Mouse (Mus musculus) cerebellum, postnatal 4 days (tissue): ENCODE data around the gene Arih2.

Source experiments
- DNase-seq, 2 experiments: peaks; one replicate each; pipeline ENCODE4 v3.0.0; 2022; ENCODE audit warnings: low spot score in 2 of 2, mixed read lengths in 1 of 2

Arih2 gene

DNA sequence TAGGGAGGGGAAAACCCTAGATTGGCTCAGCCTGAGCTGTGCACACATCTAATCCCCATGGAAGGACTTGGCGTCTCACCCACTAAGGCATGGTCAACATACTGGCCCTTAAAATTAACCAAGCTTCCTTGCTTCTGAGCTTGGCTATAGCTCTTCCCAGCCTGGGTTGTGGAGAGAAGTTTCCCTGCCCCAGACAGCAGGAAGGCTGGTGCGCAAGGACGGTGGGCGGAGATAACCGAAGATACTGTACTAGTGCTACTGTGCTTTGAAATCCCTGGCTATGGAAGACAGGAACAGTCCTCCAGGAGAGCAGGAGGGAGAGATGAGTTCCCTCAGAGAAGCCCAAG, 69.9 kb downstream of the Arih2 start:
- DNase-seq = no peak

DNA sequence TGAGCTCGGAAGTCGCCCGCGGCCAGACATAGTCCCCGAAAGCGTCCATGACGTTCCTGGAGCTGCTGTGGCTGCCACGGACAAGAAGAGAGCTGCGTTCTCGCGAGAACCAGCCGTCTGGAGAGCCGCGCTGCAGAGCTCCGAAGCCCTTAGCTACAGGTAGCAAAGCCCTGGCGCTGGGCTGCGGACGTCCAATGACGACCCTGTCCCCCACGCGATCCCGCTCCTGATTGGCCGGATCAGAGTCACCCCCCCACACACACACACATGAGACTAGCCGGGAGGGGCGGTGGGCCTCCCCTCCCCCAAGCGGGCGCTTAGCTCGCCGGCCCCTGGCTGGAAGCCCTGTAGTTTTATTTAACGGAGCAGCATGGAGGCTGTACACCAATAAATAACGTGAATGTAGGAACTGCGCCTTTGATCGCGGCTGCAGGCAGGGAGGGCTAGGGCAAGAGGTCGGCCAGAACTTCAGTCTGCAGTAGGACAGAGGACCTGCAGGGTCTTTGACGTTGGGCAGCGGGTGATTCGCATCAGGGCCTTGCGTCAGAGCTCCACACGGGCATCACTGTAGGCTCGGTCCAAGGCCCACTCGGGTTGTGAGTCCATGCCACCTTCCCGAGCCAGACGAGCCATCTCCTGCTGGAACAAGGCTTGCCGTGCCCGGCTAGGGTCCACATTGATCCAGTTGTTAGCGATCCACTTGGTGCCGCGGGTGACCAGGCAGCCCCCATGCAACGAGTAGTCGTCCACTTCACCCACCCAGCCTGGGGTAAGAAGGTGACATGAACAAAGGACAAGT, 70.4 kb downstream of the Arih2 start, which contains the start of gene Wdr6:
Gene Wdr6 (minus strand): TSS at position 195 of the 799 bp plus-strand sequence.
- peak; percentile 88 to 92 for DNase-seq

DNA sequence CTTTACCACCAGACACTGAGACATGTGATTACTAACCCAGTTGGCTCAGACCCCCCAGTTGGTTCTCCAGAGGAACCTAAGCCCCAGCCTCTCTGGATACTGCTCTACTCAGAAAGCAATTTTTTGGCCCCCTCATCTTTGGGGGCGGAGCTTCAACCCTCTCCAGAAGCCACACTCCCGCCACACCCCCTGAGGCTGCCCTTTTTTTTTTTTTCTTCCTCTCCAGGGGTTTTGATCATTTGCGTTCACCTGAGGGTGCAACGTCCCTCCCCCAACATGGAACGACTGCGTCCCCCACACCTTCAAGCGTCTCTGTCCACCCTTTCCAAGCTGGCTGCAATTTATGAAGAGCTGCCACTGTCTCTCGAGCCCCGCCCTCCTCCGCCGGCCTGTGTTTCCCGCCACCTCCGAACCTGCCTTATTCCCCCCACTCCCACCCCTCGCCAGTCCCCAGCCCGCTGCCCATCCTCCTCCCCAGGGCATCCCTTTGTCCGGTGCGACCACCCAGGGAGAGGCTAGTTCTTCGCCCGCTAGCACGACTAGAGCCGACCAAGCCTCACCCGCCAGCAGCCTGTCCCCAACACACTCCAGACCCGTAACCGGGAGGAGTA, 71.1 kb downstream of the Arih2 start:
- DNase-seq = peak in 1 of 2 experiments; percentile 61

DNA sequence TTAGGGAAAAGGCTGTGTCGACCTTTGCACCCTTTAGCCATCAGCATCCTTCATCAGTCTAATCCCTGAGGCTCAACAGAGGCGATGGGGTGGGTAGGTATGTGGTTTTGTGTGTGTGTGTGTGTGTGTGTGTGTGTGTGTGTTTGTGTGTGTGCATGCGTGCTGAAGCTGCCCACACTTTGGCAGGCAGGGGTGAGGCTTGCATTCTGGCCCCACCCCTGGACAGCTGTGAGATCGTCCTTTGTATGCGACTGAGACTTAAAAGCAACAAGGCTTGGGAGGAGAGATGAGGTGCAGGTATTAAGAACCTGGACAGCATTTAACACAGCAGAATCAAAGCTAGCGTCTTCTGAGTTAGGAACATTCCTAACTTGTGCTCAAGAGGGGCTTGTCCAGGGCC, 72.2 kb downstream of the Arih2 start:
- no peak for DNase-seq

DNA sequence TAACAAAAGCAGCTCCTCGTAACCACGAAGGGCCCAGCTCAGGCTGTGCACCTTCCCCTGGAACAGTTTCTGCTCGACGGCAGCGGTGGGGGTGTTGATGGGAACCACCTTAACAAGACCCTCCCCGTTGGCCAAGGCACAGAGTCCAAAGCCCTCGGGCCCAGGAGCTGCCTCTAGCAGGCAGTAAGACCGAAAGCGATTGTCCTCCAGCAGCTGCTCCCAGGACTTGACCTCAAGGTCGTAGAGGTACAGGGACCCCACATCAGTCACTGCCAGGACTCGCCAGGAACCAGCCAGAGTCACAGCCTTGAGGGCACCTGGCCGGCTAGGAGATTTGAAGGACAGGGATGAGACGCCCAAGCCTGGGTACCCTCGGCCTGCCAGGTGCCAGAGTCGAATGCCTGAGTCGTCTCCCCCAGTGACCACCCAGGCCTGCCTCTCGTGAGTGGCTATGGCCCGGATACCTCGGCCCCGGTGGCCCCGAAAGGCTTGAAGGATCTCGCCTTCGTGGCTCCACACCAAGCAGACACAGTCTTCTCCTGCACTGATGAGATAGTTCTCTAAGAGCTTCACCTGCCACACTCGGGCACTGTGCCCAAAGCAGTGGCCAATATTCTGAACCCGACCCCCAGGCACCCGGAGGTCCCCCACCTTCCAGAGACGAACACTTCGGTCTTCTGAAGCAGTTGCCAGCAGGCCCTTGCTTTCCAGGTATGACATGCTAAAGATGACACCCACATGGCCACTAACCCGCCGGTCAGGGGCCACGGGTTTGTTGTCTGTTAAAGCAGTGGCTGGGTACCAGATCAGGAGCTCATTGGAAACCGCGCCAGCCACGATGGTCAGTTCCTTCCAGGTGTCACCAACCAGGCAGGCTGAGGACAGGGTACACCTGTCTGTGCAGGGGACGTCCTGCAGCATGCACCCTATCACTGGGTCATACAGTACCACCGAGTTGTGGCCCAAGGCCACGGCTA, 73.6 kb downstream of the Arih2 start:
- DNase-seq = no peak

DNA sequence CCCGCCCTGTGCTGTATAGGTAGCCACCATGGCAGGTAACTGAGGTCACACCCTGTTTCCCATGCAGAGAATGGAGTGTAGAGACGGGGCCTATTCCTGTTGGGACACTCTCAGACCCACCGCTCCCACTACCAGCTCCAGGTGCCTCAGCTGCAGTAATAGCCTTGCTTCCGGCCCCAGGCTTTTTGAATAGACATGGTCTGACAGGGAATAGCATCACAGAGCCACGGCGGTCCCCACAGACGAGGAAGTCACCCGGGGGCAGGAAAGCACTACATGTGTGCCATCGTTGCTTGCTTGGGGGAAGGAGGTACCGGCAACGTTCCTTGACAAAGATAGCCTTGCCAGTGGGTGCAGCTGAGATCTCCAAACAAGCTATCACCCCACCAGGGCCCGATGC, 74.3 kb downstream of the Arih2 start:
- DNase-seq = no peak

DNA sequence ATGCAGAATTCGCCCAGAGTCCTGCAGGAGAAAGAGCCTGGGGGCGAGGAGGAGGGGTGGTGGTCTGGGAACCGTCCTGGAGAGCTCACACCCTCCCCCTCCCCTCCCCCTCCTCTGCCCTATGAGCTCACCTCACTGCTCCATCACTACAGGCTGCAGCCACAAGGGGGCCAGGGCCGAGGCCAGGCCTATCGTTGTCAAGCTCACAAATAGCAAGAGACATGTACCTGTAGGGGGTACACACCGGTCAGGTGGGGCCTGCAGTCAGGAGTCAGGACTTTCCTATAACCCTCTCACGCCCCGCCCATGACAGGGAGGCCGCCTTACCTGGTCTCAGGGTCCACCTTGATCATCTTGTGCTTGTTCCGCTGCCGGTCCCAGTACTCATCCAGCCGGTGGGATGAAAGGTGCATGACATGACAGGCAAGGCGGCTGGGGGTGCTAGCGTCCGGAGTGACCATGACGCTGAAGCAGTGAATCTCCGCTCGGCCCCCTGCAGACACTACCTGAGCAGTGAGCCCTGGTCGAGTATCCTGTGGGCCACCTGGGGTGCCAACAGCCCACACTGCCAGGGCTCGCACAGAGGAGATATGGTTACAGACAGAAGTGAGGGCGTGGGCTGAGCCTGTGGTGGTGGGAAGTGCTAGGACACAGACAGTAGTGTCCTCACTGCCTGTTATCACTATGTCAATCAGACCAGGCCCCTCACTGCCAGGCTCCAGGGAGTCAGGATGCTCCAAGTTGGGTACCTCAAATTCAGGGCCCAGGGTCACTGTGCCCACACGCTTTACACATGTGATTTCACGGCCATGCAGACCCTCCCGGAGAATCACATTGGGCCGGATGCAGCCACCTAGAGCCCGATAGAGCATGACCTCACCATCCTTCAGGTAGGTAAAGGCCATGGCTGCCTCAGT, 75.2 kb downstream of the Arih2 start:
- peak in 1 of 2 experiments; percentile 80 for DNase-seq

DNA sequence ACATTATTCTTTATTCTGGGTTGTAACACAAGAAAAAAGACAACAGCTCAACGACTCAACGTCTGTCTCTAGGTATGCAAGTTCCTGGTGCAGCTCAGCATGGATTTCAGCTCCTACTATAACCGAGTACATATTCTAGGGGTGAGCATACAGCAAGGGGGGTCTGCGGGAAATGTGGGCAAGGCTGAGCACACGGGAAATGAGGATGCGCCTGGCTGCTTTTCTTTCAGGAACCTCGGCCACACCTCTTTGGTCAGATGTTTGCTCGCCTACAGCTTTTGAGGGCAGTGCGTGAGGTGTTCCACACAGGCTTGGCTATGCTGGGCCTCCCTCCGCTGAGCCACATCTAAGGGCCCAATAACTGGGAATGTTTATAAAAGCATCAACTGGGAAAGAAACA, 76.9 kb downstream of the Arih2 start:
- no peak for DNase-seq

DNA sequence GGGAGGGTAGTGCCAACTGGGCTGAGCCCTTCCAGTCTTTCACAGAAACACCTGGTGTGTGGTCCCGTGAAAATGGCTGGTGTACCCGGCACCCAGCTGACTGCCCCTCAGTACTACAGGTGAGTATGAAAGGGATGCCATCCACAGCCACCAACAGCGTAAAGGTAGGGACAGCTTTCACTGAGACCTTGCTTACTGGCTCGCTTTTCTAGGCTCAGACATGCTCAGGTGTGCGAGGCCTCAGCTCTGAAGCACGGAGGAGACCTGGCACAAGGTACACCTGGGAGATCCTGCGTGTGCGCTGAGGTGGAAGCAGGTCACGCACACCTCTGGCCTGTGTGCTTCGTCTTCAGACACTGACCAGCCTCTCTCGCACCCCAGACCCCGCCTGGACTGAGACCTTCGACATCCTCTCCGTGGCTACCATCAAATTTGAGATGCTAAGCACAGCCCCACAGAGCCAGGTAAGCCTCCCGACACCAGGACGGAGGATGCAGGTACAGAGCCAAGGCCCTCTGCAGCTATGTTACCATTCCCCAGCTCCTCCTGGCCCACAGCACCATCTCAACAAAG, 77.7 kb downstream of the Arih2 start:
- DNase-seq = no peak

DNA sequence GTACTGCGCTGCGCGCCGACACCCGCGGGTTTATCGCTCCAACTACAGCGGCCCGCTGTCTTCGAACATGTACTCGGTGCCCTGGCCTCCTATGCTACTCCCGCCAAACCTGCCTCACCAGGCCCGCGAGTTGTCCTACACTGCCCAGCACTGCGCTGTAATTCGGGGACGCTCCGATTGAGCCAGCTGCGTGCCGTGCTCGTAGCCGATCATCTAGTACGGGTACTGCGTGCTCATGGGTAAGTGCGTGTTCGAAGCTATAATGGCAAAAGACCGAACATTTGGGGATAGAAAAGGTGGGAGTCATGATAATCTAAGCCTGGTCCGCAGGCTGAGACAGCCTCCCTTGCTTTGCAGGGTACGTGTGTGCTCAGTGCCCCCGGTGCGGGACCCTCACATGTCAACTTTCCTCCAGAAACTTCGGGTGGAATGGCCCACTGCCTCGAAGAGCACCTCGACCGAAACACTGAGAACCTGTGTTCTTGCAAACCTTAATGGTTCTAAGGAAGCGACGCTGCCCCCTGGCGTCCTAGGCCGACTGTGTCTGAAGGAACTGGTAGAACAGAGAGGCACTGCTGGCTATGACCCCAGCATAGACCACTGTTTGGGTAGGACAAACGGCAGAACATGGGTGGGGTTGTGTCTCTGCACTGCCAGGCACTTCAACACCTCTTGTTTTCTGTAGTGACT, 78.8 kb downstream of the Arih2 start:
- DNase-seq = peak; percentile 65 to 78

DNA sequence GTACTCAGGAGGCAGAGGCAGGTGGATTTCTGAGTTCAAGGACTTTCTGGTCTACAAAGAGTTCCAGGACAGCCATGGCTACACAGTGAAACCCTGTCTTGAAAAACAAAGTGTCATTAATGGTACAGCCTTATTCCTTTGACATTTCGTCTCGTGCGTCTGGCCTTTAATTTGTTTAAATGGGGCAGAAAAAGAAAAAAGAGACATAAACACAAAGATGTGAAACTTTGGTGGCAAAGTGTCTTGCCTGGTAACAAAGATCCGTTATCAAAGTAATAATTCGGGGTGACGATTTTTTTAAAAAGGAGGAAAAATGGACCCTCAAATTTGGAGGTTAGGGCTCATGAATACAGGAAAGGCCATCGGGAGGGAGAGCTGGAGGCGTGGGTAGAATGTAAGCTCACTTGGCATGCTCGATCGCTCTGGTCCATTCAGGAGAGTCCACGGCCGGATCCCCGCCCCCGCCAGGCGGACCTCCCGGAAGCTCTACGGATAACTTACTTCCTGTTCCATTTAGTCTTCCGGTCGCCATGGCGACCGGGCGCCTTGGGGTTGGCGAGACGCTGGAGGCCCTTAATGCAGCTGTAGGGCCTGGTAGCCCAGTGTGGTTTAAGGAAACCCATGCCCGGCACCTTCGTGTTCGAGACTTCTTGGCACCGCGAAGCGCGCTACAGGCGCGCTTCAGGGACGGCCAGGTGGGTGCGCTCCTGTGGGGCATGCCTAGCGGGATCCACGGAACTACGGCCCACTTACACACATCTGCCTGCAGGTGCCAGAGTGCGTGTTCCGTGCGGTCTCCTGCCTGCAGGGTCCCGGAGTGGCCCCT, 79.6 kb downstream of the Arih2 start, which contains the start of gene Dalrd3:
Gene Dalrd3 (plus strand): TSS at position 506 of the 826 bp plus-strand sequence.
- DNase-seq = peak; percentile 79 to 88

DNA sequence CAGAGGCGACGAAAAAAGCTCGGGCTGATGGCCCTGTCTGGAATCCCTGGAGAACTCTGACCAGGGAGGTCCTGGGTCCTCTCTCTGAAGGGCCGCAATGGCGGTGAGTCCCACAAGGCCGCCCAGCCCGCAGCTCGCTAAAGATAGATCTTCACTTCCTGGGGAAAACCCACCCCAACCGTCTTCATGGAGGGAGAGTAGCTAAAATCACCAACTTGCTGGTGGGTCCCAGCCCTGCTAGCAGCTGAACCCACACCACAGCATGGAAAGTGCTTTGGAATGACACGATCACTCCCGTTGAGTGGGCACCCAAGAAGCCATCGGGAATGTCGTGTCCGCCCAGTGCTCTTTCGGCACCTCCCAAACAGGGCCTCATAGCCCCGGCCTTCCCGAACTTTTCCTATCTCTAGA, 80.7 kb downstream of the Arih2 start:
- no peak for DNase-seq

DNA sequence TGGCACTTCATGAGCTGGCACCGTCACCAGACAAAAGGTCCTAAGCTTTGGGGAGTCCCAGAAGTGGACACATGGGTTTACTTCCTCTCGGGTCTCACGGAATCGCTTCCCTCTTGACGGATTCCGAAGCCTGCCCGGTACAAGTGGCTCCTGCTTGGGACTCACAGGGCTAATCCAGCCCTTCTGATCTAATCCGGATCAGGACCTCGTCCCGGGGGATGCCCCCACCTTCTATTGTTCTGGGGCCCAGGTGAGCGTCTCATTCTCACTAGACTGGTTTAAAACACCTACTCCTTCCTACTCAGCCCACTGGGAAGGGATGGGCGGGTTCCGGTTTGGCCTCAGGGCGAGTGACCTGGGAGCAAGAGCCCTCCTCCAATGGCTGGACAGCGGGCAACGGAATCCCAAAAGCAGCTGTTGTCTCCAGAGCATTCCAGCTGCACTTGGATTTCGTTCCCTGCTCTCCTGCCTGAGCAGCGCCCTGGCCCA, 81.2 kb downstream of the Arih2 start:
- peak in 1 of 2 experiments; percentile 19 for DNase-seq

DNA sequence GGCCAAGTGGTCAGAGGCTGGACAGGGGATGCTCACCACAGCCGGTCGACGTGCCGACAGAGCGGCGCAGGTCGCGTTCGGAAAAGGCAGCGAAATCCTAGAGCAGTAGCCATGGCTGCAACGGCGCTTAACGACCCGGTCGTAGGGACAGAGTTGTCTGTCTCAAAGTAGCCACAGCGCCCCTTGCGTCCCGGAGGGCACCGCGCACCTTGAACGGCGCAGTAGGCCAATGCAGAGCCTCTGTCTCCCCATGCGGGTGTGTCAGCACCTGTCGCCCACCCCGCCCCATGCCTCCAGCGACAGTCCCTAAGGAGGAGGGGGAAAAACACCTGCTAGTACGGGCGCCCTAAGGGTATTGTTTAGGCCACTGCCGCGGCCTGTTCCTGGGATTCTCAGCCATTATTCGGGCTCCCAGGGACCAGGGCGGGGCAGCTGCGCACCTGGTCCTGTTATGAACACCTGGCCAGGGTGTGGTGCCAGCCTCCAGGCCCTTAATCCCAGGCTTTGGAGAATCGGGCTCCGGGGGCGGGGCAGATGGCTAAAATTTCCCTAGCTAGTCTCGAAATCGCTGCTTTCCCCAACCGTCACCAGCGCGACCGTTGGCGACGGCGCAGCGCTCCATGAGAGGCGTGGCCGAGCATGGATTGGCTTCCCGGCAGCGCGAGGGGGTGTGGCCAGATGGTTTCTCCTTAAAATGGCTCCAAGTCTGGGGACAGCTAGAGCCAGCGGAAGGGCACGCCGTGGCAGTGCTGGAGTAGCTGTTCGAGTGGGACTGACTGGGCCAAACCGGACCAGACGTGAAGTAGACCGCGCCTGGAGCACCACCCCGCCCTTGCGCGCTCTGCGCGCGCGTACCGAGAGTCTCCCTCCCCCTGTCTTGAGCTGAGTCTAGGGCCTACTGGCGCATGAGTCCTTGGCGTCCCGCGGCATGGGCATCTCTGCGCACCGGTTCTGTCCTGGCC, 82.1 kb downstream of the Arih2 start, which contains the start of gene Ndufaf3:
Gene Ndufaf3 (minus strand): TSS at position 620 of the 962 bp plus-strand sequence.
- peak; percentile 89 to 96 for DNase-seq

DNA sequence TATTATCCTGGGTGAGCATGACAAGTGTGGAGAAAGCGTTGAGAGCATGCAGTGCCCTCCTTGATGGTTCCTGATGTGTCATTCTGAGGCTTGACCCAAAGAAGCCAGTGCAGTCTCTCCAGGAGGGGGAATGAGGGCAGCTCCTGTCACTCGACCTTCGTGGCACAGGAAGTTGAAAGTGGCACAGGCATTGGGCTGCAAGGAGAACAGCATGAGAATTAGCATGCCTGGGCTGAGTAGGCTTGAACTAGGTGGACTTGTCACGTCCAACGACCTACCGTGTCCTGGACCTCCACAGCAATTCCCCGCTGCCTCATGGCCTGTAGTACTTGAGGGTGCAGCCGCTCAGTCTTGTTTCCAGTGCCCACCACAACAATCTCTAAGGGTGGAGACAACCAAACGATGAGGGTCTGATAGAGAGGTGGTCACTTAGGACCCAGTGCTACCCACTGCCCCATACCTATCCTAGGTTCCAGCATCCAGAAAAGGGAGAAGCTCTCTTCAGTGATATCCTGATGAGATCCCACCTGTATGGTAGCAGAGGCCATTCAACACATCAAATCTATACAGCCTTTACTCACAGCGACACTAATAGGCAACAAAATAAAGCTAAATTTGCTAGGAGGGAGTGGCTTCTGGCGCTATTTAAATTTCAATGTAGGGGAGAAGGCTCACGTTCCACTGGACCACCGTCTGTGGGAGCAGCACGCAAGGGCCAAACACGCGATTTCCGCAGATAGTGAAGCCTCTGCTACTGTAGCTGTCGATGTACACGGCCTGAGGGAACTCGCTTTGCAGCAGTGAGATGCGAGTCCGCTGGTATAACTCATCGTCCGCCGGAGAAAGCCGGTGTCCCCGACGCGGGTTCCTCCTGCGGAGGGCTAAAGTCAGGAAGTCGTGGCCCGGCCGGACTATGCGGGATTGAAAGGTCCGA, 83.0 kb downstream of the Arih2 start:
- DNase-seq = no peak

DNA sequence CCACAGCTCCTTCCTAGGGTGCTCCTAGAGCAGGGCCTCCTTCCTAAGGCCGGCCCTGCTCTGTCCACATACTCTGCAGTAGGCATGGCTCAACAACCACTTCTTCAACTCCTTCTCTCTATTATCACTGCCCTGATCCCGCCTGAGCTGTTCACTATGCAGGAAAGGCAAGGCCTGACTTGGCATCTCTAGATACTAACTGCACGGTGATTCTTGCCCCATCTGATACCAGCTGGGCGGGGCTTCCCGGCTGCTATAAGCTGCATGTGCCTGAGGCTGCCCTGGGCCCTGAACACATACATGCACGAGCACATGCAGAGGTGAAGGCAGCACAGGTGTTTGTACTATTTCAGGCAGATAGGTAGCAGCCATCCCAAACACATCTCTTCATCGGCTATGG, 85.1 kb downstream of the Arih2 start:
- no peak for DNase-seq

DNA sequence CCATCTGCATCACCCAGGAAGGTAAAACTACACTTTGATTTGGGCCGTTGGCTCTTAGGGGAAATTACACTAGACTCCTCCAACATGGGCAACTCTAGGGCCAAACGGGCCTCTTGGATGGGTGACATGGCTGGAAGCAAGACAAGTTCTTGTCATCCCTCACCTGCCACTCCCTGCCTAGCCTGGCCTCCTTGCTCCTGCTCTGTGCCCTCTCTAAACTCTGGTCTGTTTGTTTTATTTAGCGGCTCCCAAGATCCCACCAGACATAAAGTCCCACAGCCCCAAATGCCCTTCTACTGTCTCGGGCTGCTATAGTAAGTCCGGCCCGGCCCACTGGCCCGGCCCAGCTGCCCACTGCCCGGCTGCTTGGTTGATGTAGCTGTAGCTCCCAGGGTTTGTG, 85.5 kb downstream of the Arih2 start:
- DNase-seq = no peak
